Mouse (Mus musculus) stomach, postnatal 0 days (tissue): ENCODE results near the gene Fam192a.

ENCODE experiments used
- CTCF ChIP-seq: IDR thresholded peaks from 2 replicates; pipeline ENCODE4 v1.5.1; 2016; ENCODE audit warnings: antibody characterized with exemption, low read depth, mild to moderate bottlenecking, moderate library complexity
- EP300 ChIP-seq: optimal IDR thresholded peaks from 2 replicates; pipeline ENCODE3; 2016; ENCODE audit warnings: antibody characterized with exemption

DNA sequence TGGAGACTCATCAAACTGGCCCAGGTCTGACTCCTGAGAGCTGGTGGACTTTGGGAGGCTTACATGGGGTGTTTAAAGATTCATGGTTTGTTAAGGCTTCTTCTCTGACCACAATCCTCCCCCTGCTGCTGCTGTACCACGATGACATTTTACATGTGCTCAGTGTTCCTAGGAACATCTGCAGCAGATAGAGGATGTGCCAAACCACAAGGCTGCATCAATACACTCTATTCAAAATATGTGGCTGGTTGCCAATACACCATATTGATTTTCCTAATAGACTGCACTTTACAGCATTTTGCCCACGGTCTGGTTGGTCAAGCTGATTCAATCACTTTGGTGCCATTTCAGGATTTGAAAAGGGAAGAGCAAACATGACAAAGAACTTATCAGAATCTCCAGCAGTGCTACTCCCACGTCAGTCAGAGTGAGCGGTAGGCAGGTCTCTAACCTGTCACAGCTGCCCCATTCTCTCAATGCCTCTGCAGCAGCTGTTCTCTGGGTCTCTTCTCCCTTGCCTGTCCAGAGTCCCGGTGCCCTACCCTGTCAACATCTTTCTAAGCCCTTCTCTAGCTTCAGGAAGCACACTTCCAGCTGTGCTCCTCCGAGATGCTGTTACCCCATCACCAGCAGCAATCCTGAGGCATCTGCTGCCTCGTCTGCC lies 19.8 kb downstream of the Fam192a start:
- TF ChIP-seq CTCF (no peak), EP300 (no peak)
